Mouse (Mus musculus) myocyte (in vitro differentiated cells): ENCODE results near the gene Ceacam16. TPM values are rescaled to one million over a fixed set of nuclear protein-coding genes. Genes with fewer than 3 reads are reported as not detected.

Experiments
- H3K27me3 ChIP-seq: one replicate; pipeline ENCODE4 v1.6.1; 2011; ENCODE audit not compliant: control insufficient read depth, insufficient read depth, insufficient read length
- H3K36me3 ChIP-seq: one replicate; pipeline ENCODE4 v1.6.1; 2011; ENCODE audit not compliant: control insufficient read depth, insufficient read depth
- H3K4me2 ChIP-seq: one replicate; pipeline ENCODE4 v1.6.1; 2011; ENCODE audit warnings: low read depth, control low read depth
- H3K4me3 ChIP-seq: one replicate; pipeline ENCODE4 v1.5.1; 2011; ENCODE audit warnings: mild to moderate bottlenecking, control low read depth, moderate library complexity
- H3K79me2 ChIP-seq: one replicate; pipeline ENCODE4 v1.6.1; 2011; ENCODE audit not compliant: control insufficient read depth, insufficient read depth
- H3ac ChIP-seq: one replicate; pipeline ENCODE4 v1.6.1; 2011; ENCODE audit not compliant: control insufficient read depth, insufficient read length
- CEBPB ChIP-seq: IDR thresholded peaks from 2 replicates; pipeline ENCODE4 v1.6.1; 2011; ENCODE audit warnings: mild to moderate bottlenecking, moderate library complexity; ENCODE audit not compliant: poor library complexity, insufficient read depth, severe bottlenecking
- E2F4 ChIP-seq: IDR thresholded peaks from one replicate; pipeline ENCODE4 v1.6.1; 2011; ENCODE audit warnings: mild to moderate bottlenecking, control low read depth, moderate library complexity; ENCODE audit not compliant: insufficient read depth
- MAX ChIP-seq: IDR thresholded peaks from one replicate; pipeline ENCODE4 v1.6.1; 2011; ENCODE audit warnings: low read depth, mild to moderate bottlenecking, control low read depth
- MYOD1 ChIP-seq, 3 experiments: IDR thresholded peaks; one replicate each; pipeline ENCODE4 v1.6.1; 2011; ENCODE audit warnings: control low read depth in 2 of 3, low read depth in 2 of 3, mild to moderate bottlenecking in 2 of 3, moderate library complexity in 1 of 3; ENCODE audit not compliant: insufficient read length in 2 of 3, control insufficient read depth in 1 of 3
- MYOG ChIP-seq, 3 experiments: IDR thresholded peaks; one replicate each; pipeline ENCODE4 v1.6.1; 2011; ENCODE audit warnings: control low read depth in 2 of 3, low read depth in 2 of 3, mild to moderate bottlenecking in 2 of 3; ENCODE audit not compliant: insufficient read length in 2 of 3, control insufficient read depth in 1 of 3, insufficient read depth in 1 of 3
- POLR2A ChIP-seq: IDR thresholded peaks from one replicate; pipeline ENCODE4 v1.6.1; 2011; ENCODE audit warnings: low read depth, mild to moderate bottlenecking, control low read depth, moderate library complexity; ENCODE audit not compliant: insufficient read length
- POLR2AphosphoS2 ChIP-seq: IDR thresholded peaks from one replicate; pipeline ENCODE4 v1.6.1; 2011; ENCODE audit warnings: low read depth, control low read depth; ENCODE audit not compliant: insufficient read length
- REST ChIP-seq: IDR thresholded peaks from one replicate; pipeline ENCODE4 v1.6.1; 2011; ENCODE audit warnings: mild to moderate bottlenecking, control low read depth, moderate library complexity; ENCODE audit not compliant: insufficient read depth, insufficient read length
- SRF ChIP-seq: IDR thresholded peaks from one replicate; pipeline ENCODE4 v1.6.1; 2011; ENCODE audit warnings: low read depth; ENCODE audit not compliant: control insufficient read depth, insufficient read length
- TCF12 ChIP-seq: IDR thresholded peaks from one replicate; pipeline ENCODE4 v1.6.1; 2011; ENCODE audit warnings: mild to moderate bottlenecking, control low read depth; ENCODE audit not compliant: poor library complexity, insufficient read depth, severe bottlenecking
- TCF3 ChIP-seq: IDR thresholded peaks from one replicate; pipeline ENCODE4 v1.6.1; 2011; ENCODE audit warnings: low read depth, control low read depth; ENCODE audit not compliant: insufficient read length
- USF1 ChIP-seq: IDR thresholded peaks from one replicate; pipeline ENCODE4 v1.6.1; 2011; ENCODE audit warnings: low read depth, mild to moderate bottlenecking, control low read depth, moderate library complexity
- polyA plus RNA-seq: library from polyadenylated mRNA; unstranded; fragments of >200 nt; fragmentation: generic; extraction: Trizol; gene quantifications from one replicate; pipeline ENCODE4 v1.2.1, GENCODE M21; 2012; ENCODE audit warnings: missing spikeins

Gene Ceacam16
- polyA plus RNA-seq, 1 experiment: 0.02 TPM

GRCm38 (mm10) chr7:19840371-19840770 lies 20.7 kb downstream of the Ceacam16 start:
- H3K36me3 ChIP-seq: no peaks in the 10 kb centered on the region
- no peaks in the 10 kb centered on the region for H3K79me2 ChIP-seq
- no peak overlapping the region for H3K4me3 ChIP-seq
- peak overlapping the region; percentile 44 for H3K4me2 ChIP-seq
- H3ac ChIP-seq: no peak overlapping the region
- TF ChIP-seq MYOG (IDR thresholded peaks at IDR 0.05; ENCODE audit: control insufficient read depth in 1 of 3, insufficient read depth in 1 of 3, insufficient read length in 2 of 3, low read depth in 2 of 3): peak in 1 of 3 experiments; percentile 88
- TF ChIP-seq REST: no peak
- no peaks in the 10 kb centered on the region for H3K27me3 ChIP-seq

GRCm38 (mm10) chr7:19836843-19837242 lies 24.3 kb downstream of the Ceacam16 start:
- H3K36me3 ChIP-seq: no peaks in the 10 kb centered on the region

GRCm38 (mm10) chr7:19834055-19834454 lies 27.0 kb downstream of the Ceacam16 start:
- Histone ChIP-seq H3K36me3 (no peaks in the 10 kb centered on the region), H3K27me3 (no peaks in the 10 kb centered on the region), H3K4me2 (no peak overlapping the region), H3K79me2 (no peaks in the 10 kb centered on the region), H3K4me3 (no peak overlapping the region), H3ac (no peak overlapping the region)
- TF ChIP-seq MAX (no peak), TCF3 (no peak), MYOD1 (IDR thresholded peaks at IDR 0.05; ENCODE audit: control insufficient read depth in 1 of 3, insufficient read length in 2 of 3, low read depth in 2 of 3) (no peak), MYOG (IDR thresholded peaks at IDR 0.05; ENCODE audit: control insufficient read depth in 1 of 3, insufficient read depth in 1 of 3, insufficient read length in 2 of 3, low read depth in 2 of 3) (no peak), USF1 (no peak), POLR2AphosphoS2 (no peak), POLR2A (no peak), E2F4 (no peak), CEBPB (no peak), SRF (no peak), REST (no peak), TCF12 (no peak)

More at GRCm38 (mm10) chr7:19836843-19837242, 24.3 kb downstream of the Ceacam16 start:
- Histone ChIP-seq H3ac (no peak overlapping the region), H3K79me2 (no peaks in the 10 kb centered on the region), H3K4me3 (no peak overlapping the region), H3K27me3 (no peaks in the 10 kb centered on the region), H3K4me2 (no peak overlapping the region)
- TF ChIP-seq MYOD1 (IDR thresholded peaks at IDR 0.05; ENCODE audit: control insufficient read depth in 1 of 3, insufficient read length in 2 of 3, low read depth in 2 of 3) (no peak), TCF3 (no peak), E2F4 (no peak), POLR2A (no peak), CEBPB (no peak), MYOG (IDR thresholded peaks at IDR 0.05; ENCODE audit: control insufficient read depth in 1 of 3, insufficient read depth in 1 of 3, insufficient read length in 2 of 3, low read depth in 2 of 3) (no peak), POLR2AphosphoS2 (no peak), MAX (no peak), SRF (no peak), USF1 (no peak), REST (no peak)

- no peak overlapping the region for H3ac ChIP-seq
- TF ChIP-seq MYOG (IDR thresholded peaks at IDR 0.05; ENCODE audit: control insufficient read depth in 1 of 3, insufficient read depth in 1 of 3, insufficient read length in 2 of 3, low read depth in 2 of 3) (peak in 1 of 3 experiments; percentile 17), TCF12 (no peak)
- no peaks in the 10 kb centered on the region for H3K79me2 ChIP-seq
- H3K36me3 ChIP-seq: no peaks in the 10 kb centered on the region
- H3K4me2 ChIP-seq: no peak overlapping the region
- H3K27me3 ChIP-seq: no peaks in the 10 kb centered on the region
- no peak overlapping the region for H3K4me3 ChIP-seq
These were observed 29.3 kb downstream of the Ceacam16 start for GRCm38 (mm10) chr7:19831837-19832236.

GRCm38 (mm10) chr7:19830682-19831156 lies 30.4 kb downstream of the Ceacam16 start:
- TF ChIP-seq CEBPB: peak; percentile 92
- peak; percentile 38 for TF ChIP-seq POLR2AphosphoS2
- no peak for TF ChIP-seq REST
- no peak for TF ChIP-seq SRF
- TF ChIP-seq POLR2A: peak; percentile 72
- peak overlapping the region; percentile 81 for H3K4me2 ChIP-seq

GRCm38 (mm10) chr7:19829694-19830093 lies 31.4 kb downstream of the Ceacam16 start:
- Histone ChIP-seq H3K27me3 (no peaks in the 10 kb centered on the region), H3K36me3 (no peaks in the 10 kb centered on the region), H3ac (no peak overlapping the region), H3K4me3 (no peak overlapping the region), H3K4me2 (no peak overlapping the region), H3K79me2 (no peaks in the 10 kb centered on the region)
- TF ChIP-seq POLR2A (no peak), E2F4 (no peak), REST (no peak), TCF12 (no peak), TCF3 (no peak), CEBPB (no peak), MYOD1 (IDR thresholded peaks at IDR 0.05; ENCODE audit: control insufficient read depth in 1 of 3, insufficient read length in 2 of 3, low read depth in 2 of 3) (no peak), SRF (no peak), MYOG (IDR thresholded peaks at IDR 0.05; ENCODE audit: control insufficient read depth in 1 of 3, insufficient read depth in 1 of 3, insufficient read length in 2 of 3, low read depth in 2 of 3) (no peak), USF1 (no peak), POLR2AphosphoS2 (no peak), MAX (no peak)

More at GRCm38 (mm10) chr7:19830682-19831156, 30.4 kb downstream of the Ceacam16 start:
- H3K27me3 ChIP-seq: no peaks in the 10 kb centered on the region
- no peaks in the 10 kb centered on the region for H3K36me3 ChIP-seq
- H3K4me3 ChIP-seq: no peak overlapping the region
- H3ac ChIP-seq: no peak overlapping the region
- no peaks in the 10 kb centered on the region for H3K79me2 ChIP-seq
